Mouse (Mus musculus) liver, embryonic 14.5 days (tissue): ENCODE data around the gene Ctrc. TPM values are rescaled to one million over a fixed set of nuclear protein-coding genes. Genes with fewer than 3 reads are reported as not detected.
A peak's percentile ranks its signal among the peaks of the same experiment; 100 is the strongest.

Experiments
- ATAC-seq: fragments of 200-750 bp; cut with Nextera tagmentation; 2 replicates; pipeline ENCODE4 v1.8.0; 2017; ENCODE audit warnings: moderate number of reproducible peaks, mild to moderate bottlenecking, moderate library complexity; ENCODE audit not compliant: insufficient read depth
- DNase-seq, 3 experiments: peaks; one replicate each; pipeline ENCODE4 v3.0.0-alpha.2; 2012 to 2013; ENCODE audit warnings: low read depth in 3 of 3, low spot score in 3 of 3
- H3K27ac ChIP-seq: fragments of 300-500 bp; sonication (generic); 2 replicates; pipeline ENCODE4 v1.5.1; 2014; ENCODE audit warnings: moderate library complexity, mild to moderate bottlenecking, control low read depth, inconsistent platforms
- H3K27me3 ChIP-seq: fragments of 300-500 bp; sonication (generic); 2 replicates; pipeline ENCODE4 v1.6.1; 2014; ENCODE audit warnings: mild to moderate bottlenecking, low read length, moderate library complexity; ENCODE audit not compliant: control insufficient read depth, insufficient read depth
- H3K36me3 ChIP-seq: fragments of 300-500 bp; sonication (generic); replicated peaks from 2 replicates; pipeline ENCODE4 v1.6.1; 2014; ENCODE audit warnings: low read depth; ENCODE audit not compliant: control insufficient read depth, insufficient read depth
- H3K4me1 ChIP-seq, 2 experiments: fragments of 200-500 bp in 1 of 2; fragments of 300-500 bp in 1 of 2; sonication (generic) in 1 of 2; replicated peaks; 2 replicates each; pipeline ENCODE4 v1.6.1; 2012 to 2014; ENCODE audit warnings: antibody characterized with exemption in 1 of 2, inconsistent platforms in 1 of 2, low read length in 1 of 2; ENCODE audit not compliant: control insufficient read depth in 2 of 2, insufficient read depth in 2 of 2
- H3K4me2 ChIP-seq: fragments of 300-500 bp; sonication (generic); 2 replicates; pipeline ENCODE4 v1.6.1; 2014; ENCODE audit warnings: low read depth, mild to moderate bottlenecking, control low read depth, moderate library complexity
- H3K4me3 ChIP-seq, 2 experiments: fragments of 200-500 bp in 1 of 2; fragments of 300-500 bp in 1 of 2; sonication (generic) in 1 of 2; 2 replicates each; pipeline ENCODE4 v1.5.1; 2012 to 2014; ENCODE audit warnings: low read depth in 2 of 2, low read length in 2 of 2, mild to moderate bottlenecking in 2 of 2, control low read depth in 1 of 2, inconsistent platforms in 1 of 2, moderate library complexity in 1 of 2; ENCODE audit not compliant: insufficient read depth in 1 of 2
- H3K9ac ChIP-seq: fragments of 300-500 bp; sonication (generic); replicated peaks from 2 replicates; pipeline ENCODE4 v1.6.1; 2014; ENCODE audit warnings: mild to moderate bottlenecking, control low read depth, moderate library complexity
- H3K9me3 ChIP-seq: fragments of 300-500 bp; sonication (generic); 2 replicates; pipeline ENCODE4 v1.6.1; 2016; ENCODE audit warnings: low read length, mixed read lengths; ENCODE audit not compliant: control insufficient read depth
- CTCF ChIP-seq: IDR thresholded peaks from 2 replicates; pipeline ENCODE4 v1.5.1; 2016; ENCODE audit warnings: antibody characterized with exemption, low read depth, control low read depth
- EP300 ChIP-seq: IDR thresholded peaks from 2 replicates; pipeline ENCODE4 v1.6.1; 2016; ENCODE audit warnings: antibody characterized with exemption, low read depth
- WGBS: fragments of 180-500 bp; shearing (Covaris S2); extraction: QIAGEN DNeasy Blood & Tissue Kit; methylation state at CpG from one replicate; pipeline ENCODE4 v1.1.7; 2014; ENCODE audit not compliant: insufficient replicate concordance; 5-methylcytosine and 5-hydroxymethylcytosine counted together
- polyA plus RNA-seq, 2 experiments: library from polyadenylated mRNA; depleted of rRNA in 1 of 2; stranded (reverse) in 1 of 2; unstranded in 1 of 2; fragments of >200 nt; fragmentation: Nextera tagmentation in 1 of 2; extraction: Ambion mirVana in 1 of 2; gene quantifications; 2 replicates each; pipeline versions ENCODE4 v1.2.1 to v1.2.3; 2012 to 2014

The Ctrc gene
- polyA plus RNA-seq, 2 experiments: not detected

- H3K27ac ChIP-seq: no peak overlapping the region
- WGBS: 82% methylated on average over 7 of the region's 7 CpGs
- no peak overlapping the region for H3K4me3 ChIP-seq
- H3K4me1 ChIP-seq: peaks cover 22% of the 10 kb centered on the region in 2 experiments
- H3K4me2 ChIP-seq: no peak overlapping the region
- peaks cover 15% of the 10 kb centered on the region; the same call in 1 of the 2 replicates for H3K36me3 ChIP-seq
- H3K9me3 ChIP-seq: no peaks in the 10 kb centered on the region
- H3K27me3 ChIP-seq: no peaks in the 10 kb centered on the region
- H3K9ac ChIP-seq: no peak overlapping the region
- ATAC-seq: no peak
- TF ChIP-seq EP300: no peak
- no peak for TF ChIP-seq CTCF
- DNase-seq: no peak
These were observed 49.8 kb downstream of the Ctrc start for GRCm38 (mm10) chr4:141796356-141796755.

GRCm38 (mm10) chr4:141794152-141794535, 52.0 kb downstream of the Ctrc start:
- DNase-seq (no peak), ATAC-seq (no peak)
- H3K27ac ChIP-seq: peak overlapping the region; percentile 90
- no peaks in the 10 kb centered on the region for H3K9me3 ChIP-seq
- no peak for TF ChIP-seq CTCF
- no peak for TF ChIP-seq EP300
- H3K9ac ChIP-seq: peak overlapping the region; percentile 71
- H3K4me2 ChIP-seq: peak overlapping the region; percentile 75
- H3K4me3 ChIP-seq: peak overlapping the region; percentile 72 to 87
- H3K36me3 ChIP-seq: peaks cover 15% of the 10 kb centered on the region; the same call in 1 of the 2 replicates
- no peaks in the 10 kb centered on the region for H3K27me3 ChIP-seq
- H3K4me1 ChIP-seq: peaks cover 32 to 35% of the 10 kb centered on the region in 2 experiments
- WGBS: 5% methylated on average over 5 of the region's 5 CpGs

GRCm38 (mm10) chr4:141793282-141794151, 52.6 kb downstream of the Ctrc start, which contains the start of gene Casp9:
Gene Casp9, plus strand, starts transcription at chr4:141793612.
- DNase-seq (peak; percentile 94 to 96 (median 95)), ATAC-seq (peak; percentile 80)
- Histone ChIP-seq H3K27ac (peak within 1 kb of the TSS; percentile 90), H3K4me1 (peaks cover 32 to 35% of the 10 kb centered on the region in 2 experiments), H3K9me3 (no peaks in the 10 kb centered on the region), H3K27me3 (no peaks in the 10 kb centered on the region), H3K9ac (peak within 1 kb of the TSS; percentile 71), H3K4me2 (peak within 1 kb of the TSS; percentile 75), H3K36me3 (peaks cover 15% of the 10 kb centered on the region), H3K4me3 (peak within 1 kb of the TSS; percentile 72 to 87)
- TF ChIP-seq CTCF (peak; percentile 23), EP300 (no peak)
- under 1% methylated on average over 67 of the region's 80 CpGs for WGBS

DNA sequence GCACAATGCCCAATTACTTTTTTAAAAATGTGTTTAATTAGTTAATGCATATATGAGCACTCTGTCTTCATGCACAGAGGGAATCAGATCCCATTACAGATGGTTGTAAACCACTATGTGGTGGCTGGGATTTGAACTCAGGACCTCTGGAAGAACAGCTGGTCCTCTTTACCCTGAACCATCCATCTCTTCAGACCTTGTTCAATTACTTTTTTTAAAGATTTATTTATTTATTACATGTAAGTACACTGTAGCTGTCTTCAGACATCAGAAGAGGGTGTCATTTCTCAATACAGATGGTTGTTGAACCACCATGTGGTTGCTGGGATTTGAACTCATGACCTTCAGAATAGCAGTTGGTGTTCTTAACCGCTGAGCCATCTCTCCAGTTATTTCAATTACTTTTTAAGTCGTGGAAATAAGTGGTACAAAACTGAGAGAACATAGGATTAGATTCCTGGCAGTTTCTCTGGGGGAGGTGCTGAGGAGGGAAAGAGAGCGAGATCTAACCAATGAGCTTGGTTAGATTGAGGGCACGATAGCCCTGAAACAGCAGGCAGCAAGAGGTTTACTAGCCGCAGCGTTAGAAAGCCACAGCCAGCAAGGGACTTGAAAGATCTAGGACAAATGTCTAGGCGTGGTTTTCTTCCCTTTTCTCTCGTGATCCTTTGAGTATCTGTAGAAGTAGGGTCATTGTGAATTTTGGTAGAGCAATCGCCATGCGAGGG, 53.4 kb downstream of the Ctrc start:
- ATAC-seq (peak; percentile 14; the same call in 1 of the 2 replicates), DNase-seq (no peak)
- Histone ChIP-seq H3K9ac (peak overlapping the region; percentile 49), H3K27me3 (no peaks in the 10 kb centered on the region), H3K27ac (peak overlapping the region; percentile 90), H3K4me1 (peaks cover 32 to 35% of the 10 kb centered on the region in 2 experiments), H3K9me3 (no peaks in the 10 kb centered on the region), H3K4me3 (peak overlapping the region; percentile 72 to 87), H3K36me3 (peaks cover 12% of the 10 kb centered on the region), H3K4me2 (peak overlapping the region; percentile 75)
- TF ChIP-seq EP300 (peak; percentile 35; the same call in 1 of the 2 replicates), CTCF (no peak)
- WGBS: 5% methylated on average over 10 of the region's 10 CpGs

GRCm38 (mm10) chr4:141791951-141792350, 54.2 kb downstream of the Ctrc start:
- no peaks in the 10 kb centered on the region for H3K27me3 ChIP-seq
- no peak overlapping the region for H3K9ac ChIP-seq
- peak overlapping the region; percentile 90 for H3K27ac ChIP-seq
- H3K36me3 ChIP-seq: peaks cover 5% of the 10 kb centered on the region
- TF ChIP-seq CTCF (no peak), EP300 (no peak)
- no peak overlapping the region for H3K4me3 ChIP-seq
- H3K4me2 ChIP-seq: no peak overlapping the region
- WGBS: 83% methylated on average over 8 of the region's 8 CpGs
- DNase-seq: no peak
- H3K9me3 ChIP-seq: no peaks in the 10 kb centered on the region
- peaks cover 32 to 35% of the 10 kb centered on the region in 2 experiments for H3K4me1 ChIP-seq
- ATAC-seq: no peak
